Mouse (Mus musculus) intestine, embryonic 15.5 days (tissue): ENCODE results near the gene Slc25a18. TPM values are rescaled to one million over a fixed set of nuclear protein-coding genes. Genes with fewer than 3 reads are reported as not detected.
A peak's percentile ranks its signal among the peaks of the same experiment; 100 is the strongest.

Source experiments
- ATAC-seq: fragments of 200-750 bp; cut with Nextera tagmentation; 2 replicates; pipeline ENCODE4 v1.8.0; 2017; ENCODE audit warnings: moderate TSS enrichment, moderate library complexity
- H3K27ac ChIP-seq: fragments of 300-500 bp; sonication (generic); 2 replicates; pipeline ENCODE4 v1.5.1; 2015; ENCODE audit warnings: mild to moderate bottlenecking, inconsistent platforms
- H3K27me3 ChIP-seq: fragments of 300-500 bp; sonication (generic); replicated peaks from 2 replicates; pipeline ENCODE4 v1.6.1; 2015; ENCODE audit warnings: inconsistent platforms
- H3K36me3 ChIP-seq: fragments of 300-500 bp; sonication (generic); 2 replicates; pipeline ENCODE4 v1.6.1; 2015; ENCODE audit warnings: inconsistent platforms
- H3K4me1 ChIP-seq: fragments of 300-500 bp; sonication (generic); replicated peaks from 2 replicates; pipeline ENCODE4 v1.6.1; 2015; ENCODE audit warnings: inconsistent platforms
- H3K4me2 ChIP-seq: fragments of 300-500 bp; sonication (generic); replicated peaks from 2 replicates; pipeline ENCODE4 v1.6.1; 2015; ENCODE audit warnings: mild to moderate bottlenecking, inconsistent platforms
- H3K4me3 ChIP-seq: fragments of 300-500 bp; sonication (generic); replicated peaks from 2 replicates; pipeline ENCODE4 v1.5.1; 2015; ENCODE audit warnings: inconsistent platforms
- H3K9ac ChIP-seq: fragments of 300-500 bp; sonication (generic); 2 replicates; pipeline ENCODE4 v1.6.1; 2015; ENCODE audit warnings: inconsistent platforms
- H3K9me3 ChIP-seq: fragments of 300-500 bp; sonication (generic); 2 replicates; pipeline ENCODE4 v1.6.1; 2016; ENCODE audit warnings: inconsistent platforms
- WGBS: fragments of 180-500 bp; shearing (Covaris S2); methylation state at CpG from one replicate; pipeline ENCODE4 v1.1.7; 2015; 5-methylcytosine and 5-hydroxymethylcytosine counted together
- polyA plus RNA-seq: library from polyadenylated mRNA; unstranded; fragments of >200 nt; fragmentation: Nextera tagmentation; extraction: Ambion mirVana; gene quantifications from 2 replicates; pipeline ENCODE4 v1.2.1, GENCODE M21; 2015

The Slc25a18 gene
- polyA plus RNA-seq: 0.09 and 0.10 TPM in 2 replicates

GRCm38 (mm10) chr6:120773149-120773628 is at the start of gene Slc25a18:
TSS of gene Slc25a18 (plus strand) at chr6:120773578.
- Histone ChIP-seq H3K4me1 (no peaks in the 10 kb centered on the region), H3K27ac (no peak within 1 kb of the TSS), H3K4me2 (no peak within 1 kb of the TSS), H3K9ac (no peak within 1 kb of the TSS), H3K36me3 (no peaks in the 10 kb centered on the region), H3K4me3 (no peak within 1 kb of the TSS), H3K27me3 (no peaks in the 10 kb centered on the region), H3K9me3 (no peaks in the 10 kb centered on the region)
- no peak for ATAC-seq
- WGBS: 70% methylated on average over 5 of the region's 5 CpGs

- H3K4me2 ChIP-seq: no peak overlapping the region
- no peaks in the 10 kb centered on the region for H3K36me3 ChIP-seq
- no peaks in the 10 kb centered on the region for H3K27me3 ChIP-seq
- 63% methylated on average over 2 of the region's 2 CpGs for WGBS
- no peak for ATAC-seq
- H3K9ac ChIP-seq: no peak overlapping the region
- no peak overlapping the region for H3K4me3 ChIP-seq
- no peaks in the 10 kb centered on the region for H3K4me1 ChIP-seq
- H3K27ac ChIP-seq: no peak overlapping the region
- H3K9me3 ChIP-seq: no peaks in the 10 kb centered on the region
Measured at GRCm38 (mm10) chr6:120725986-120726385, 47.4 kb upstream of the Slc25a18 start.

GRCm38 (mm10) chr6:120736011-120736410 is 37.4 kb upstream of the Slc25a18 start:
- ATAC-seq: no peak
- WGBS: 73% methylated on average over 3 of the region's 3 CpGs
- no peaks in the 10 kb centered on the region for H3K9me3 ChIP-seq

GRCm38 (mm10) chr6:120736566-120736965 is 36.8 kb upstream of the Slc25a18 start:
- Histone ChIP-seq H3K4me2 (no peak overlapping the region), H3K4me1 (no peaks in the 10 kb centered on the region), H3K9ac (no peak overlapping the region), H3K9me3 (no peaks in the 10 kb centered on the region), H3K27ac (no peak overlapping the region), H3K27me3 (no peaks in the 10 kb centered on the region), H3K4me3 (no peak overlapping the region), H3K36me3 (no peaks in the 10 kb centered on the region)
- peak; percentile 77; the same call in 1 of the 2 replicates for ATAC-seq
- WGBS: 57% methylated on average over 3 of the region's 3 CpGs

More at GRCm38 (mm10) chr6:120736011-120736410, 37.4 kb upstream of the Slc25a18 start:
- Histone ChIP-seq H3K4me1 (no peaks in the 10 kb centered on the region), H3K27ac (no peak overlapping the region), H3K27me3 (no peaks in the 10 kb centered on the region), H3K36me3 (no peaks in the 10 kb centered on the region), H3K4me2 (no peak overlapping the region), H3K9ac (no peak overlapping the region), H3K4me3 (no peak overlapping the region)

- Histone ChIP-seq H3K4me3 (no peak overlapping the region), H3K36me3 (no peaks in the 10 kb centered on the region), H3K9me3 (no peaks in the 10 kb centered on the region), H3K4me1 (no peaks in the 10 kb centered on the region), H3K27ac (no peak overlapping the region), H3K27me3 (no peaks in the 10 kb centered on the region), H3K9ac (no peak overlapping the region), H3K4me2 (no peak overlapping the region)
- no peak for ATAC-seq
- WGBS: 81% methylated on average over 2 of the region's 2 CpGs
Measured at GRCm38 (mm10) chr6:120743130-120743529, 30.2 kb upstream of the Slc25a18 start.

- Histone ChIP-seq H3K36me3 (no peaks in the 10 kb centered on the region), H3K4me2 (no peak overlapping the region), H3K4me3 (no peak overlapping the region), H3K9me3 (no peaks in the 10 kb centered on the region), H3K4me1 (no peaks in the 10 kb centered on the region), H3K27ac (no peak overlapping the region), H3K9ac (no peak overlapping the region), H3K27me3 (no peaks in the 10 kb centered on the region)
- ATAC-seq: no peak
- WGBS: 86% methylated on average over 7 of the region's 7 CpGs
Measured at GRCm38 (mm10) chr6:120744266-120744665, 29.1 kb upstream of the Slc25a18 start.

GRCm38 (mm10) chr6:120746416-120746815 is 27.0 kb upstream of the Slc25a18 start:
- no peak overlapping the region for H3K27ac ChIP-seq
- WGBS: 83% methylated on average over 2 of the region's 2 CpGs
- H3K4me2 ChIP-seq: no peak overlapping the region
- no peak for ATAC-seq
- H3K4me3 ChIP-seq: no peak overlapping the region
- no peaks in the 10 kb centered on the region for H3K27me3 ChIP-seq
- H3K36me3 ChIP-seq: no peaks in the 10 kb centered on the region
- no peak overlapping the region for H3K9ac ChIP-seq
- H3K9me3 ChIP-seq: no peaks in the 10 kb centered on the region
- H3K4me1 ChIP-seq: no peaks in the 10 kb centered on the region

- WGBS: 83% methylated on average over 2 of the region's 2 CpGs
- H3K9me3 ChIP-seq: no peaks in the 10 kb centered on the region
- H3K36me3 ChIP-seq: no peaks in the 10 kb centered on the region
- no peak overlapping the region for H3K27ac ChIP-seq
- no peaks in the 10 kb centered on the region for H3K27me3 ChIP-seq
- no peak overlapping the region for H3K9ac ChIP-seq
- no peak overlapping the region for H3K4me2 ChIP-seq
- ATAC-seq: no peak
- H3K4me3 ChIP-seq: no peak overlapping the region
- no peaks in the 10 kb centered on the region for H3K4me1 ChIP-seq
Measured at GRCm38 (mm10) chr6:120761151-120761550, 12.2 kb upstream of the Slc25a18 start.

GRCm38 (mm10) chr6:120769972-120770371 is 3.4 kb upstream of the Slc25a18 start:
- ATAC-seq: no peak
- Histone ChIP-seq H3K27me3 (no peaks in the 10 kb centered on the region), H3K4me2 (no peak overlapping the region), H3K27ac (no peak overlapping the region), H3K4me1 (no peaks in the 10 kb centered on the region), H3K4me3 (no peak overlapping the region), H3K9ac (no peak overlapping the region), H3K9me3 (no peaks in the 10 kb centered on the region), H3K36me3 (no peaks in the 10 kb centered on the region)
- WGBS: 94% methylated on average over 1 of the region's 1 CpGs

- no peak overlapping the region for H3K4me3 ChIP-seq
- no peaks in the 10 kb centered on the region for H3K27me3 ChIP-seq
- no peak overlapping the region for H3K9ac ChIP-seq
- H3K4me1 ChIP-seq: no peaks in the 10 kb centered on the region
- no peak for ATAC-seq
- H3K36me3 ChIP-seq: no peaks in the 10 kb centered on the region
- no peak overlapping the region for H3K27ac ChIP-seq
- WGBS: 75% methylated on average over 1 of the region's 1 CpGs
- H3K4me2 ChIP-seq: no peak overlapping the region
- no peaks in the 10 kb centered on the region for H3K9me3 ChIP-seq
Measured at GRCm38 (mm10) chr6:120771366-120771765, 2.0 kb upstream of the Slc25a18 start.

GRCm38 (mm10) chr6:120772025-120772424 is 1.4 kb upstream of the Slc25a18 start:
- no peak overlapping the region for H3K4me2 ChIP-seq

GRCm38 (mm10) chr6:120773763-120774162 is 385 bp downstream of the Slc25a18 start:
- Histone ChIP-seq H3K4me1 (no peaks in the 10 kb centered on the region), H3K9me3 (no peaks in the 10 kb centered on the region), H3K27ac (no peak overlapping the region), H3K4me3 (no peak overlapping the region), H3K4me2 (no peak overlapping the region), H3K27me3 (no peaks in the 10 kb centered on the region), H3K36me3 (no peaks in the 10 kb centered on the region), H3K9ac (no peak overlapping the region)
- ATAC-seq: no peak
- WGBS: 67% methylated on average over 6 of the region's 6 CpGs

More at GRCm38 (mm10) chr6:120772025-120772424, 1.4 kb upstream of the Slc25a18 start:
- no peak overlapping the region for H3K9ac ChIP-seq
- no peaks in the 10 kb centered on the region for H3K9me3 ChIP-seq
- H3K36me3 ChIP-seq: no peaks in the 10 kb centered on the region
- no peak for ATAC-seq
- no peaks in the 10 kb centered on the region for H3K4me1 ChIP-seq
- no peaks in the 10 kb centered on the region for H3K27me3 ChIP-seq
- H3K4me3 ChIP-seq: no peak overlapping the region
- no peak overlapping the region for H3K27ac ChIP-seq

GRCm38 (mm10) chr6:120776286-120776685 is 2.9 kb downstream of the Slc25a18 start:
- Histone ChIP-seq H3K4me2 (no peak overlapping the region), H3K9me3 (no peaks in the 10 kb centered on the region), H3K27me3 (no peaks in the 10 kb centered on the region), H3K4me1 (no peaks in the 10 kb centered on the region), H3K27ac (no peak overlapping the region), H3K4me3 (no peak overlapping the region), H3K9ac (no peak overlapping the region), H3K36me3 (no peaks in the 10 kb centered on the region)
- 83% methylated on average over 3 of the region's 3 CpGs for WGBS
- no peak for ATAC-seq
